Mouse (Mus musculus): ENCODE data around the gene Catsperg1. TPM values are rescaled to one million over a fixed set of nuclear protein-coding genes. Genes with fewer than 3 reads are reported as not detected.

Gene Catsperg1
- polyA plus RNA-seq, 1 experiment: 27.3 TPM

DNA sequence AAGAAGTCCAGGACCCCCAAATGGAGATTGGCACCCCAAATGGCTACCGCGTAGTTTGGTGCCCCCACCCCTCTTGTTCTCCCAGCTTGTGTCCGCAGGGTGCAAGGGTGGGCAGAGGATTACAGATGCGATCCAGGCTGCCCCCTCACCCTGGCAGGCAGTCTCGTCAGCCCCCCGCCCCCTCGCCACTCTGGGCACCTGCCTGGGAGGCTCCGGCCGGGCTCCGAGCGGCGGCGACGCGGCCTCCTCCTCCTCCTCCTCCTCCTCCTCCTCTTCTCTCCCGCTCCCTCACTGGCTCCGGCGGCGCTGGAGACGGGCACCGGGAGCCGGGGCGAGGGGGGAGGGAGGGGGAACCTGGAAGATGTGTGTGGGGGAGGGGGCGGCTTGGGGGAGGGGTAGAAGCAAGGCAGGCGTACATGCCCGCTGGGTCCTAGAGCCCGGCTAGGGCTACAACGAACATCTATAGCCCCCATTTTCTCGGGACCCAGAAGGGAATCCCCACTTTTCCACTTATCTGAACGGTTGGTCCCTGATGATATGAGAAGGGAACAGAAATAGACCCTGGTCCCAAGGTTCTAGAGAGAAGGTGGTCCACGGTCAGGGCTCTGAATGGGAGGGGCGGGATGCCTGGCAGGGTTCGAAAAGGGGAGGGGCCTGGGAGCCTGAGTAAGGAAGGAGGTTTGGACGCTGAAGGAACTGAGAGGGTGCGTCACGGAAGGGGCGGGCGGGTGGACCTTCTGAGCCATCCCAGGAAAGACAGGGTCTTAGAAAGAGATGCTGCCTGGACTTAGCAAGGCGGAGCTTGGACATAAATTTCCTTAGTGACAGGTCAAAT lies 44.4 kb downstream of the Catsperg1 start:
- Histone ChIP-seq H3K27ac (ENCODE audit: insufficient read depth, low read length) (0 out of 2 replicates have a peak overlapping the region, but pooled peaks have one; percentile 43), H3K36me3 (ENCODE audit: control insufficient read depth, insufficient read depth, low read length, poor library complexity, severe bottlenecking) (no peaks in the 10 kb centered on the region; the same call in 1 of the 2 replicates), H3K9me3 (replicated peaks; ENCODE audit: control insufficient read depth, insufficient read depth, low read length, poor library complexity, severe bottlenecking) (no peaks in the 10 kb centered on the region), H3K27me3 (ENCODE audit: control insufficient read depth, insufficient read depth, low read length, poor library complexity, severe bottlenecking) (no peaks in the 10 kb centered on the region), H3K4me3 (ENCODE audit: low read depth, low read length) (peak overlapping the region; percentile 69), H3K9ac (ENCODE audit: low read depth, poor library complexity, severe bottlenecking) (peak overlapping the region; percentile 76), H3K4me1 (ENCODE audit: control insufficient read depth, insufficient read depth, low read length) (peaks cover 2% of the 10 kb centered on the region)
- no peak for TF ChIP-seq POLR2A (IDR thresholded peaks at IDR 0.05; ENCODE audit: insufficient read depth, low read length)
- TF ChIP-seq EP300 (IDR thresholded peaks at IDR 0.05; ENCODE audit: insufficient read depth, low read depth, low read length): no peak
- no peak for TF ChIP-seq CTCF (IDR thresholded peaks at IDR 0.05; ENCODE audit: low read depth, low read length)

DNA sequence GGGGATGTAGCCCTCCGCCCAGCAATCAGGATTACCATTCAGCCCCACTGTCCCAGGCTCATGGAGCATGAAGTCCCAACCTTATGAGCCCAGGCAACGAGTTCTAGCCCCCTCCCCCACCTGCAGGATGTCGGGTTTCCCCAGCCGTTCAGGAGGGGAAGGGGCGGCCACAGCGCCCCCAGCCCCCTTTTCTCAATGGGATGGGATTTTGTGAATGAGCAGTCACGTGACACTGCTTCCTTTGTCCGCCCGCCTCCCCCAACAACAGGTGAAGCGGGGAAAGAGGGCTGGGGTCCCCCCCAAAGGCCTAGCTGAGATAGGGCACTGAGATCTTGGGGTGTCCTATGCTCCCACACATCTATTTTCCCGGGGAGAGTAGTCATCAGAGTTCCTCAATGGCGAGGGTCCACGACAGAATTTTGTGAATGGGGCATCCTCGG lies 45.0 kb downstream of the Catsperg1 start:
- Histone ChIP-seq H3K9me3 (replicated peaks; ENCODE audit: control insufficient read depth, insufficient read depth, low read length, poor library complexity, severe bottlenecking) (no peaks in the 10 kb centered on the region), H3K36me3 (ENCODE audit: control insufficient read depth, insufficient read depth, low read length, poor library complexity, severe bottlenecking) (no peaks in the 10 kb centered on the region), H3K4me1 (ENCODE audit: control insufficient read depth, insufficient read depth, low read length) (peaks cover 2% of the 10 kb centered on the region), H3K27me3 (ENCODE audit: control insufficient read depth, insufficient read depth, low read length, poor library complexity, severe bottlenecking) (no peaks in the 10 kb centered on the region), H3K9ac (ENCODE audit: low read depth, poor library complexity, severe bottlenecking) (peak overlapping the region; percentile 76), H3K27ac (ENCODE audit: insufficient read depth, low read length) (no peak overlapping the region), H3K4me3 (ENCODE audit: low read depth, low read length) (peak overlapping the region; percentile 69)
- TF ChIP-seq EP300 (IDR thresholded peaks at IDR 0.05; ENCODE audit: insufficient read depth, low read depth, low read length) (no peak), POLR2A (IDR thresholded peaks at IDR 0.05; ENCODE audit: insufficient read depth, low read length) (no peak), CTCF (IDR thresholded peaks at IDR 0.05; ENCODE audit: low read depth, low read length) (no peak)

DNA sequence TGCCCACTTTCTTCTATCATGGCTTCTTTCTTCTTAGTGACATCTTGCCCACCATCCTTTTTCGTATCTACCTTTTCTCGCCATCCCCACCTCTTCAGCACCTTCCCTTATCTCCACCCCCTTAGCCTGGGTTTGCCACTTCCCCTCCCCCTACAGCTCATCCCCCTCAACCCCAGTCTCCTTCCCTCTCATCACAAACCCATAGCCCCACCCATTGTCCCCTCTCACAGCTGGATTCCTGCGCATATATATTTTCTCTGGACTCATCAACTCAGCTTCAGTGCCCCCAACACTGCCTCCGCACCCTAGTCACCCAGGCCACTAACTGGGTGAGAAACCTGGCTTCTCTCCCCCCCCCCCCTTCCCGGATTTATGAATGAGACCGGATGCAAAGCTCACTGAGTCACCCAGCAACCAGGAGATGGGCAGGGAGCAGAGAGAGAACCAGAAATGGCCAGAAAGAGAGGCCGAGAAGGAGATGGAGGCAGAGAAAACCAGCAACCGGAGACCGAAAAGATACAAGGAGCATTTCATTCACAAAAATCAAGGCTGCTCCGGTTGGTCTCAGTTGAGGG lies 45.6 kb downstream of the Catsperg1 start:
- peak overlapping the region; percentile 46; the same call in 1 of the 2 replicates for H3K27ac ChIP-seq (ENCODE audit: insufficient read depth, low read length)
- TF ChIP-seq EP300 (IDR thresholded peaks at IDR 0.05; ENCODE audit: insufficient read depth, low read depth, low read length) (no peak), CTCF (IDR thresholded peaks at IDR 0.05; ENCODE audit: low read depth, low read length) (no peak), POLR2A (IDR thresholded peaks at IDR 0.05; ENCODE audit: insufficient read depth, low read length) (no peak)
- H3K9ac ChIP-seq (ENCODE audit: low read depth, poor library complexity, severe bottlenecking): peak overlapping the region; percentile 76
- H3K4me3 ChIP-seq (ENCODE audit: low read depth, low read length): peak overlapping the region; percentile 69
- H3K27me3 ChIP-seq (ENCODE audit: control insufficient read depth, insufficient read depth, low read length, poor library complexity, severe bottlenecking): no peaks in the 10 kb centered on the region
- H3K4me1 ChIP-seq (ENCODE audit: control insufficient read depth, insufficient read depth, low read length): peaks cover 2% of the 10 kb centered on the region
- no peaks in the 10 kb centered on the region for H3K9me3 ChIP-seq (replicated peaks; ENCODE audit: control insufficient read depth, insufficient read depth, low read length, poor library complexity, severe bottlenecking)
- H3K36me3 ChIP-seq (ENCODE audit: control insufficient read depth, insufficient read depth, low read length, poor library complexity, severe bottlenecking): no peaks in the 10 kb centered on the region

DNA sequence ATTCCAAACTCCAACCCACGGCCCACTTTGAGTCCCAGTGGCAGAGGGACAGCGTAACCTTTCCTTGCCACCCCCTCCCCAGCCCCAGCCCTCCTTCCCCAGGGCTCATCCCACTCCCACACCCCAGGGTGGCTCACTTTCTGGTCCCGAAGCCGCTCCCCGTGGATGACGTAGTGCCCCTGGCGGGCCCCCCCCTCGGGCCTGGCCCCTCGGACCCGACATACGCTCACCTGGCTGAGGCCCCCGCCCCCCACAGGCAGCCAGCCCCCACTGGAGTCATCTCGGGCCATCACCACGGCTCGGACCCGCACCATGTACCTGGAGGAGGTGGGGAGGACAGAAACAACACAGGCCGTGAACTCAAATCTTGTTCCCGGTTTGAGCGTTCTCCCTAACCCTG lies 46.2 kb downstream of the Catsperg1 start:
- H3K4me3 ChIP-seq (ENCODE audit: low read depth, low read length): peak overlapping the region; percentile 69
- H3K4me1 ChIP-seq (ENCODE audit: control insufficient read depth, insufficient read depth, low read length): peaks cover 2% of the 10 kb centered on the region
- no peak overlapping the region for H3K27ac ChIP-seq (ENCODE audit: insufficient read depth, low read length)
- peak overlapping the region; percentile 20; the same call in 1 of the 2 replicates for H3K9ac ChIP-seq (ENCODE audit: low read depth, poor library complexity, severe bottlenecking)
- TF ChIP-seq EP300 (IDR thresholded peaks at IDR 0.05; ENCODE audit: insufficient read depth, low read depth, low read length) (no peak), CTCF (IDR thresholded peaks at IDR 0.05; ENCODE audit: low read depth, low read length) (no peak), POLR2A (IDR thresholded peaks at IDR 0.05; ENCODE audit: insufficient read depth, low read length) (no peak)
- no peaks in the 10 kb centered on the region for H3K9me3 ChIP-seq (replicated peaks; ENCODE audit: control insufficient read depth, insufficient read depth, low read length, poor library complexity, severe bottlenecking)
- H3K27me3 ChIP-seq (ENCODE audit: control insufficient read depth, insufficient read depth, low read length, poor library complexity, severe bottlenecking): no peaks in the 10 kb centered on the region
- no peaks in the 10 kb centered on the region for H3K36me3 ChIP-seq (ENCODE audit: control insufficient read depth, insufficient read depth, low read length, poor library complexity, severe bottlenecking)

DNA sequence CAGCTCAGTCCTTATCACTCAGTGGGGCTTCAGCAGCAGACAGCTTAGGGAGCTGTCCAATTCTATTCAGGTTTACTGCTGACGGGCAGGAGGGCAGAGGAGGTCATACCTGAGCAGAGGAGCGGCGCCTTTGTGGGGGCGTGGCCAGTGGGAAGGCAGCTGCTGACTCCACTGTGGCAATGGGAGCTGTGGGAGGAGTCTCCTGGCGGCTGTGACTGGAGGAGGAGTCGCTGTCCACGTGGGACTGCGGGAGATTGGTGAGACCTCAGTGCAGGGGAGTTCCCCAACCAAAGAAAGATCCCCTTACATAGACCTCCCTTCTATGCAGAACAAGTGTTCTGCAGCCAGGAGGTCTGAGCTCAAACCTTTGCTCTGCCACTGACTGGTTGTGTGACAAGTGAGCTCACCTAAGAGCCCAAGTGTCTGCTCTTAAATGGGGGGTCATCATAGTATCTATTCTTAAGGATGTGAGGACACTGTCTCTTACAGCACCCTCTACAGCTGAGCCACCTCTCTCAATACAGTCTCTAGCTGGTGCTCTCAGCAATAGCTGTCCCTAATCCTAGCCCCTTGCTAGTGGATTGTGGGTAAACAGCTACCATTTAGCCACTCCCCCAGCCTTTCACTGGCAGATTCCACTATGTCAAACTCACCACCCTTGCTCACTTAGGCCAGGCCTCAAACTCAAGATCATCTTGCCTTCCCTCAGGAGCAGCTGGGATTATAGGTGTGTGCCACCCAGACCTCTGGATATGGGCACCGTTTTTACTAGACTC lies 50.9 kb downstream of the Catsperg1 start:
- Histone ChIP-seq H3K9me3 (replicated peaks; ENCODE audit: control insufficient read depth, insufficient read depth, low read length, poor library complexity, severe bottlenecking) (no peaks in the 10 kb centered on the region), H3K4me1 (ENCODE audit: control insufficient read depth, insufficient read depth, low read length) (peaks cover 5% of the 10 kb centered on the region), H3K27me3 (ENCODE audit: control insufficient read depth, insufficient read depth, low read length, poor library complexity, severe bottlenecking) (no peaks in the 10 kb centered on the region), H3K27ac (ENCODE audit: insufficient read depth, low read length) (peak overlapping the region; percentile 8; the same call in 1 of the 2 replicates), H3K9ac (ENCODE audit: low read depth, poor library complexity, severe bottlenecking) (no peak overlapping the region), H3K4me3 (ENCODE audit: low read depth, low read length) (no peak overlapping the region), H3K36me3 (ENCODE audit: control insufficient read depth, insufficient read depth, low read length, poor library complexity, severe bottlenecking) (no peaks in the 10 kb centered on the region)
- no peak for TF ChIP-seq POLR2A (IDR thresholded peaks at IDR 0.05; ENCODE audit: insufficient read depth, low read length)
- TF ChIP-seq CTCF (IDR thresholded peaks at IDR 0.05; ENCODE audit: low read depth, low read length): no peak
- no peak for TF ChIP-seq EP300 (IDR thresholded peaks at IDR 0.05; ENCODE audit: insufficient read depth, low read depth, low read length)
